Mouse (Mus musculus) heart, embryonic 13.5 days (tissue): ENCODE measurements around the gene Haao. TPM values are rescaled to one million over a fixed set of nuclear protein-coding genes. Genes with fewer than 3 reads are reported as not detected.

Source experiments
- ATAC-seq: fragments of 200-750 bp; cut with Nextera tagmentation; 2 replicates; pipeline ENCODE4 v1.8.0; 2017; ENCODE audit warnings: moderate TSS enrichment; ENCODE audit not compliant: insufficient number of reproducible peaks, low FRiP score, low TSS enrichment; ENCODE audit errors: extremely low read depth
- H3K27ac ChIP-seq: fragments of 300-500 bp; sonication (generic); replicated peaks from 2 replicates; pipeline ENCODE4 v1.5.1; 2015; ENCODE audit warnings: moderate library complexity, mild to moderate bottlenecking, inconsistent platforms
- H3K27me3 ChIP-seq: fragments of 300-500 bp; sonication (generic); replicated peaks from 2 replicates; pipeline ENCODE4 v1.6.1; 2015; ENCODE audit warnings: mild to moderate bottlenecking, inconsistent platforms
- H3K36me3 ChIP-seq: fragments of 300-500 bp; sonication (generic); 2 replicates; pipeline ENCODE4 v1.6.1; 2015; ENCODE audit warnings: mild to moderate bottlenecking, inconsistent platforms
- H3K4me1 ChIP-seq: fragments of 300-500 bp; sonication (generic); 2 replicates; pipeline ENCODE4 v1.6.1; 2015; ENCODE audit warnings: inconsistent platforms
- H3K4me2 ChIP-seq: fragments of 300-500 bp; sonication (generic); 2 replicates; pipeline ENCODE4 v1.6.1; 2015; ENCODE audit warnings: inconsistent platforms, mild to moderate bottlenecking, moderate library complexity
- H3K4me3 ChIP-seq: fragments of 300-500 bp; sonication (generic); 2 replicates; pipeline ENCODE4 v1.5.1; 2015; ENCODE audit warnings: moderate library complexity, mild to moderate bottlenecking, inconsistent platforms
- H3K9ac ChIP-seq: fragments of 300-500 bp; sonication (generic); 2 replicates; pipeline ENCODE4 v1.6.1; 2015; ENCODE audit warnings: inconsistent platforms, mild to moderate bottlenecking, moderate library complexity
- H3K9me3 ChIP-seq: fragments of 300-500 bp; sonication (generic); 2 replicates; pipeline ENCODE4 v1.6.1; 2016; ENCODE audit warnings: inconsistent platforms
- WGBS: fragments of 180-500 bp; shearing (Covaris S2); methylation state at CpG from one replicate; pipeline ENCODE4 v1.1.7; 2015; ENCODE audit warnings: mixed read lengths; 5-methylcytosine and 5-hydroxymethylcytosine counted together
- polyA plus RNA-seq: library from polyadenylated mRNA; unstranded; fragments of >200 nt; fragmentation: Nextera tagmentation; extraction: Ambion mirVana; gene quantifications from 2 replicates; pipeline ENCODE4 v1.2.1, GENCODE M21; 2015

The Haao gene
- polyA plus RNA-seq, 1 experiment from 2014 or later = 0.19 TPM

GRCm38 (mm10) chr17:83830616-83831292, 17.0 kb downstream of the Haao start:
- Histone ChIP-seq H3K4me3 (no peak overlapping the region), H3K36me3 (no peaks in the 10 kb centered on the region), H3K4me2 (no peak overlapping the region), H3K27ac (no peak overlapping the region), H3K4me1 (peaks cover 17% of the 10 kb centered on the region), H3K9me3 (no peaks in the 10 kb centered on the region), H3K27me3 (no peaks in the 10 kb centered on the region), H3K9ac (0 out of 2 replicates have a peak overlapping the region, but pooled peaks have one; percentile 7)
- ATAC-seq = no peak
- 93% methylated on average over 4 of the region's 4 CpGs for WGBS

GRCm38 (mm10) chr17:83829356-83829755, 18.4 kb downstream of the Haao start:
- no peaks in the 10 kb centered on the region for H3K36me3 ChIP-seq
- H3K4me3 ChIP-seq = no peak overlapping the region
- H3K27me3 ChIP-seq = no peaks in the 10 kb centered on the region
- no peak overlapping the region for H3K27ac ChIP-seq
- 49% methylated on average over 3 of the region's 3 CpGs for WGBS
- no peak overlapping the region for H3K9ac ChIP-seq
- no peaks in the 10 kb centered on the region for H3K9me3 ChIP-seq
- ATAC-seq = no peak
- H3K4me2 ChIP-seq = no peak overlapping the region
- H3K4me1 ChIP-seq = peaks cover 17% of the 10 kb centered on the region

- no peaks in the 10 kb centered on the region for H3K9me3 ChIP-seq
- H3K27ac ChIP-seq = no peak overlapping the region
- H3K4me3 ChIP-seq = no peak overlapping the region
- peaks cover 23% of the 10 kb centered on the region for H3K4me1 ChIP-seq
- H3K4me2 ChIP-seq = no peak overlapping the region
- WGBS = 80% methylated on average over 7 of the region's 7 CpGs
- no peaks in the 10 kb centered on the region for H3K36me3 ChIP-seq
- H3K27me3 ChIP-seq = no peaks in the 10 kb centered on the region
- ATAC-seq = no peak
- no peak overlapping the region for H3K9ac ChIP-seq
Observed at GRCm38 (mm10) chr17:83823835-83824234, 23.9 kb downstream of the Haao start.

- H3K36me3 ChIP-seq = 0 out of 2 replicates have a peak, but pooled peaks cover 2% of the 10 kb centered on the region
- H3K9me3 ChIP-seq = no peaks in the 10 kb centered on the region
- no peak overlapping the region for H3K4me2 ChIP-seq
- WGBS = 90% methylated on average over 3 of the region's 3 CpGs
- no peak overlapping the region for H3K4me3 ChIP-seq
- no peak for ATAC-seq
- peaks cover 25% of the 10 kb centered on the region for H3K4me1 ChIP-seq
- no peak overlapping the region for H3K9ac ChIP-seq
- no peaks in the 10 kb centered on the region for H3K27me3 ChIP-seq
- no peak overlapping the region for H3K27ac ChIP-seq
Observed at GRCm38 (mm10) chr17:83821876-83822275, 25.9 kb downstream of the Haao start.

GRCm38 (mm10) chr17:83820701-83821100, 27.1 kb downstream of the Haao start:
- no peak overlapping the region for H3K9ac ChIP-seq
- no peaks in the 10 kb centered on the region for H3K9me3 ChIP-seq
- peaks cover 25% of the 10 kb centered on the region for H3K4me1 ChIP-seq
- no peak overlapping the region for H3K4me3 ChIP-seq
- H3K27ac ChIP-seq = no peak overlapping the region
- 85% methylated on average over 5 of the region's 5 CpGs for WGBS
- peaks cover 3% of the 10 kb centered on the region; the same call in 1 of the 2 replicates for H3K36me3 ChIP-seq
- no peaks in the 10 kb centered on the region for H3K27me3 ChIP-seq
- H3K4me2 ChIP-seq = no peak overlapping the region
- ATAC-seq = no peak

GRCm38 (mm10) chr17:83819503-83819902, 28.3 kb downstream of the Haao start:
- peak; percentile 25; the same call in 1 of the 2 replicates for ATAC-seq
- H3K36me3 ChIP-seq = peaks cover 6% of the 10 kb centered on the region; the same call in 1 of the 2 replicates

GRCm38 (mm10) chr17:83816996-83817395, 30.8 kb downstream of the Haao start:
- no peak for ATAC-seq
- Histone ChIP-seq H3K27me3 (no peaks in the 10 kb centered on the region), H3K4me3 (no peak overlapping the region), H3K4me1 (peaks cover 16% of the 10 kb centered on the region), H3K9ac (no peak overlapping the region), H3K4me2 (no peak overlapping the region), H3K36me3 (peaks cover 15% of the 10 kb centered on the region; the same call in 1 of the 2 replicates), H3K27ac (no peak overlapping the region), H3K9me3 (no peaks in the 10 kb centered on the region)
- WGBS = 81% methylated on average over 7 of the region's 7 CpGs

More at GRCm38 (mm10) chr17:83819503-83819902, 28.3 kb downstream of the Haao start:
- H3K4me1 ChIP-seq = peaks cover 25% of the 10 kb centered on the region
- no peak overlapping the region for H3K4me3 ChIP-seq
- H3K27me3 ChIP-seq = no peaks in the 10 kb centered on the region
- H3K27ac ChIP-seq = no peak overlapping the region
- WGBS = 64% methylated on average over 8 of the region's 8 CpGs
- no peak overlapping the region for H3K9ac ChIP-seq
- no peaks in the 10 kb centered on the region for H3K9me3 ChIP-seq
- no peak overlapping the region for H3K4me2 ChIP-seq

- Histone ChIP-seq H3K4me3 (no peak overlapping the region), H3K9me3 (no peaks in the 10 kb centered on the region), H3K4me2 (no peak overlapping the region), H3K4me1 (0 out of 2 replicates have a peak, but pooled peaks cover 3% of the 10 kb centered on the region), H3K27me3 (no peaks in the 10 kb centered on the region), H3K27ac (no peak overlapping the region), H3K9ac (no peak overlapping the region), H3K36me3 (peaks cover 34% of the 10 kb centered on the region)
- WGBS = 84% methylated on average over 4 of the region's 4 CpGs
- ATAC-seq = no peak
Observed at GRCm38 (mm10) chr17:83813050-83813449, 34.7 kb downstream of the Haao start.

- Histone ChIP-seq H3K9ac (no peak overlapping the region), H3K36me3 (peaks cover 34% of the 10 kb centered on the region), H3K27ac (no peak overlapping the region), H3K4me3 (no peak overlapping the region), H3K9me3 (no peaks in the 10 kb centered on the region), H3K4me2 (no peak overlapping the region), H3K27me3 (no peaks in the 10 kb centered on the region), H3K4me1 (0 out of 2 replicates have a peak, but pooled peaks cover 3% of the 10 kb centered on the region)
- WGBS = 87% methylated on average over 17 of the region's 17 CpGs
- no peak for ATAC-seq
Observed at GRCm38 (mm10) chr17:83812200-83812944, 35.4 kb downstream of the Haao start.

GRCm38 (mm10) chr17:83810285-83810684, 37.5 kb downstream of the Haao start:
- no peaks in the 10 kb centered on the region for H3K9me3 ChIP-seq
- H3K27me3 ChIP-seq = no peaks in the 10 kb centered on the region
- peaks cover 51% of the 10 kb centered on the region for H3K36me3 ChIP-seq
- H3K4me1 ChIP-seq = 0 out of 2 replicates have a peak, but pooled peaks cover 3% of the 10 kb centered on the region
- no peak overlapping the region for H3K4me2 ChIP-seq
- 82% methylated on average over 5 of the region's 5 CpGs for WGBS
- no peak overlapping the region for H3K27ac ChIP-seq
- ATAC-seq = no peak
- H3K4me3 ChIP-seq = no peak overlapping the region
- H3K9ac ChIP-seq = no peak overlapping the region

- H3K4me2 ChIP-seq = no peak overlapping the region
- H3K27me3 ChIP-seq = no peaks in the 10 kb centered on the region
- H3K36me3 ChIP-seq = peaks cover 61% of the 10 kb centered on the region
- no peak for ATAC-seq
- H3K4me1 ChIP-seq = peaks cover 8% of the 10 kb centered on the region
- no peak overlapping the region for H3K27ac ChIP-seq
- 78% methylated on average over 17 of the region's 17 CpGs for WGBS
- H3K9me3 ChIP-seq = no peaks in the 10 kb centered on the region
- no peak overlapping the region for H3K4me3 ChIP-seq
- H3K9ac ChIP-seq = no peak overlapping the region
Observed at GRCm38 (mm10) chr17:83809197-83809829, 38.5 kb downstream of the Haao start.
